ENCODE assay signal across 8 mouse cellular contexts in the genomic region with DNA sequence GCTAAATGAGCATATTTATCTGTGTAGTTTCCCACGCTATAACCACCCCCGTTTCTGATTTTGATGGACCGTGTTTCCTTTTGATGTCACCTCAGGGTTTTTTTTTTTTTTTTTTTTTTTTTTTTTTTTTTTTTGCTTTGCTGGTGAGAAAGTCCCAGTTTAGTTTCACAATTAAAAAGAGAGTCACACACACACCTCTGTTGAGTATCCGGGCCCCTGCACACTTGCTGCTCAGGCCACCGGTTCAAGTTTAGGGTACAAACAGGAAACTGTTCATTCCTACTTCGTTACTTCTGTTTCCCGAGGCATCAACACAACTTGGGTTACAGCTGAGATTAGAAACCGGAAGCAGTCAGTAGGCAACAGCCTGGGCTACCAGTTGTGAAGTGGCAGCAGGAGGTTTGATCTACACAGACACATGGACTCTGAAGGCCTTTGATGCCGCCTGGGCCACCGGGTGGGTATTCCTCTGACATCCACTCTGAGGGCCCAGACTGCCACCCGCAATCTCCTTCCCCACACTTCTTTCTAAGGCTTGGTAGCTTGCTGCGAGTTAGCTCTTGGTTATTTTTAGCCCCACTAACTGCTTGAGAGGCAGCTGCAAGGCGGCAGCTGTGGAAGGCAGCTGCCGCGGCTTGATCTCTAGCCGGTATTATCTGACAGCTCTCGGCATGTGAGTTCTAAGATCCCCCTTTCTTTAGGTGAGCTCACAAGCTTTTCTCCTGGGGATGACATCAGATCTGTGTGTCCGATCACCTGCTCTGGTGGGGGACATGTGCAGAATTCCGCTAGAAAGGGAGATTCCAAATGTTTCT. TPM values are rescaled to one million over a fixed set of nuclear protein-coding genes. Genes with fewer than 3 reads are reported as not detected.
A peak's percentile ranks its signal among the peaks of the same experiment; 100 is the strongest.
DNase-seq lines count a peak whose midpoint lies in the region; ATAC-seq and TF ChIP-seq lines count a peak whose summit lies in the region.

No protein-coding gene starts in this region.

- no peak overlapping the region for H3K9ac ChIP-seq in embryonic facial prominence, embryonic 15.5 days
- H3K9ac ChIP-seq in midbrain, embryonic 13.5 days (replicated peaks), result peak overlapping the region; percentile 39

- TF ChIP-seq CTCF in layer of hippocampus, adult 2 months (conservative IDR thresholded peaks at IDR 0.05), result no peak

- peaks cover 29% of the 10 kb centered on the region for H3K4me1 ChIP-seq in embryonic facial prominence, embryonic 15.5 days
- H3K4me1 ChIP-seq in midbrain, embryonic 13.5 days (replicated peaks), result peaks cover 56% of the 10 kb centered on the region

- peak overlapping the region; percentile 67 for H3K27ac ChIP-seq in layer of hippocampus, adult 2 months
- H3K27ac ChIP-seq in embryonic facial prominence, embryonic 15.5 days (replicated peaks), result 0 out of 2 replicates have a peak overlapping the region, but pooled peaks have one; percentile 17
- H3K27ac ChIP-seq in midbrain, embryonic 13.5 days, result peak overlapping the region; percentile 74

- no peak for DNase-seq in layer of hippocampus, adult 2 months (ENCODE audit: low spot score in 2 of 2)
- DNase-seq in layer of hippocampus, adult 9-10 months (ENCODE audit: low spot score), result no peak
- DNase-seq in thymus, postnatal 14 days, result peak; percentile 76
- no peak for DNase-seq in ovary, postnatal 14 days (ENCODE audit: low spot score)
- no peak for DNase-seq in urinary bladder, postnatal 14 days (ENCODE audit: low spot score)

- no peaks in the 10 kb centered on the region for H3K36me3 ChIP-seq in embryonic facial prominence, embryonic 15.5 days
- H3K36me3 ChIP-seq in midbrain, embryonic 13.5 days, result no peaks in the 10 kb centered on the region

- H3K9me3 ChIP-seq in embryonic facial prominence, embryonic 15.5 days (replicated peaks), result no peaks in the 10 kb centered on the region
- H3K9me3 ChIP-seq in midbrain, embryonic 13.5 days, result no peaks in the 10 kb centered on the region

- H3K27me3 ChIP-seq in embryonic facial prominence, embryonic 15.5 days, result no peaks in the 10 kb centered on the region
- H3K27me3 ChIP-seq in midbrain, embryonic 13.5 days, result peaks cover 8% of the 10 kb centered on the region; the same call in 1 of the 2 replicates

- no peak overlapping the region for H3K4me3 ChIP-seq in layer of hippocampus, adult 2 months
- no peak overlapping the region for H3K4me3 ChIP-seq in embryonic facial prominence, embryonic 15.5 days (replicated peaks)
- no peak overlapping the region for H3K4me3 ChIP-seq in midbrain, embryonic 13.5 days (replicated peaks)

- WGBS in embryonic facial prominence, embryonic 15.5 days, result 27% methylated on average over 19 of the region's 19 CpGs
- WGBS in midbrain, embryonic 13.5 days, result 38% methylated on average over 19 of the region's 19 CpGs

- ATAC-seq in embryonic facial prominence, embryonic 15.5 days (ENCODE audit: insufficient number of reproducible peaks, low FRiP score, low TSS enrichment, low read depth), result peak; percentile 24; the same call in 1 of the 2 replicates
- ATAC-seq in hematopoietic stem cell, adult 5-6 weeks (replicated peaks in 1 of 2; ENCODE audit: insufficient read depth in 1 of 2, low FRiP score in 2 of 2, low TSS enrichment in 1 of 2, low read depth in 1 of 2, poor library complexity in 2 of 2, severe bottlenecking in 2 of 2), result peak; percentile 44 to 61
- no peak for ATAC-seq in midbrain, embryonic 13.5 days

- H3K4me2 ChIP-seq in embryonic facial prominence, embryonic 15.5 days (replicated peaks), result no peak overlapping the region
- no peak overlapping the region for H3K4me2 ChIP-seq in midbrain, embryonic 13.5 days (replicated peaks)

RNA-seq across cellular contexts. Expression of a gene that starts 31.7 kb away (rescaled TPM):
- total RNA-seq in layer of hippocampus, adult 2 months (2021), result 100 to 1,000 TPM; 218 to 227 TPM
- polyA plus RNA-seq in embryonic facial prominence, embryonic 15.5 days (2015; fragmentation: Nextera tagmentation; extraction: Ambion mirVana), result 4.5 and 5.3 TPM in 2 replicates
- 1.1 and 4.3 TPM in 2 replicates for total RNA-seq in hematopoietic stem cell, adult 5-6 weeks (2017)
- polyA plus RNA-seq in midbrain, embryonic 13.5 days (2015; fragmentation: Nextera tagmentation; extraction: Ambion mirVana), result 88.3 and 98.6 TPM in 2 replicates

Comparison
In these comparisons a context has a peak if more than half of its experiments do, and no peak if none do; other contexts are left out.
1. H3K27ac ChIP-seq: peak in every context shown above with its lines; median percentile 74 in midbrain, embryonic 13.5 days; 67 in layer of hippocampus, adult 2 months; 17 in embryonic facial prominence, embryonic 15.5 days.
2. RNA of a gene that starts 31.7 kb away (total RNA-seq): 218 to 227 TPM in layer of hippocampus, adult 2 months; 1.1 to 4.3 TPM in hematopoietic stem cell, adult 5-6 weeks; every median in the first group is over 10 times any median in the second.